Mouse (Mus musculus): Measurements from ENCODE around the gene Ifna15. TPM values are rescaled to one million over a fixed set of nuclear protein-coding genes. Genes with fewer than 3 reads are reported as not detected.

Gene Ifna15
- polyA plus RNA-seq, 1 experiment from 2014 or later = not detected

DNA sequence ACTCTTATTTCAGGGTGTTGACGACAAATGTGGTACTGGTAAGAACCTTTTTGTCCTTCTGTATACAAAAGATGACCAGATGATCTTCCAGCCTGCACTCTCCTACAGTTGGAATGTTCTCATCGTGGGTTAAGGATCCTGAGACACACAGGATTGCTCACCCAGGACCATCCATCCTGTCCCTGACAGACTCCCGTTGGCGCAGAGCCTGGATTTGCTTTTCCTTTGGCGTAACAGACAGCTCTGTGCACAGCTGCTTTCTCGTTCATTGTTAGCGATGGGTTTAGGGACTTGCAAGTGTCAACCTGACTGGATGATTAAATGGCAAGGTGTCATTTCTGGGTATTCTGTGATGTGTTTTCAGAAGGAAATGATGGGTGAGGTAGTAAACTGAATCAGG, 21.4 kb downstream of the Ifna15 start:
- 0 out of 2 replicates have a peak, but pooled peaks cover 4% of the 10 kb centered on the region for H3K4me1 ChIP-seq (ENCODE audit: control insufficient read depth, insufficient read depth, low read length)
- no peaks in the 10 kb centered on the region for H3K36me3 ChIP-seq (ENCODE audit: control insufficient read depth, insufficient read depth, low read length)
- WGBS = 35% methylated on average over 7 of the region's 7 CpGs
- no peak overlapping the region for H3K4me3 ChIP-seq (replicated peaks; ENCODE audit: low read length)
- no peak overlapping the region for H3K9ac ChIP-seq (ENCODE audit: low read length)
- H3K9me3 ChIP-seq (replicated peaks; ENCODE audit: control insufficient read depth, low read length) = no peaks in the 10 kb centered on the region
- 0 out of 2 replicates have a peak overlapping the region, but pooled peaks have one; percentile 43 for H3K27ac ChIP-seq (ENCODE audit: low read length)
- no peaks in the 10 kb centered on the region for H3K27me3 ChIP-seq (ENCODE audit: control insufficient read depth, insufficient read depth, low read length)
- no peak overlapping the region for H3K4me2 ChIP-seq (ENCODE audit: low read depth, low read length)
- peak; percentile 37; the same call in 1 of the 2 replicates for ATAC-seq (ENCODE audit: insufficient read depth, low FRiP score)

DNA sequence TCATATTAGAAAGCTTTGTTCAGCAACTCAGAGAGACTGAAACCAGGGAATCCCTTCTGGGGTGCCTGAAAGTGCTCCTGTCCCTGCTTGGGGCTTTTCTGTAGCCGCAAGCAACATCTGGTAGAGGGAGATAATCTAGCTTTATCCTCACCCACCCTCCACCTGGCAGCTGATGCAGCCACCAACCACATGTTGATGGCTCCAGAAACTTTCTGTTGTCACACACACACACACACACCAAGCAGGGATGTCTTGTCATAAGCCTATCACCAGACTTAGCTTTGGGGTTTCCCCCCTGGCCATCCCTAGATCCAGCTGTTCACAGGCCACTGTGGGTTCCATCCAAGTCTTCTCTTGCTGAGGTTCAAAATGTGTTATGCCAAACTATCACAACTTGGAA, 22.3 kb downstream of the Ifna15 start:
- H3K9me3 ChIP-seq (replicated peaks; ENCODE audit: control insufficient read depth, low read length) = no peaks in the 10 kb centered on the region
- 0 out of 2 replicates have a peak, but pooled peaks cover 4% of the 10 kb centered on the region for H3K4me1 ChIP-seq (ENCODE audit: control insufficient read depth, insufficient read depth, low read length)
- H3K36me3 ChIP-seq (ENCODE audit: control insufficient read depth, insufficient read depth, low read length) = no peaks in the 10 kb centered on the region
- H3K4me3 ChIP-seq (replicated peaks; ENCODE audit: low read length) = no peak overlapping the region
- 84% methylated on average over 1 of the region's 1 CpGs for WGBS
- no peak overlapping the region for H3K4me2 ChIP-seq (ENCODE audit: low read depth, low read length)
- H3K27me3 ChIP-seq (ENCODE audit: control insufficient read depth, insufficient read depth, low read length) = no peaks in the 10 kb centered on the region
- no peak overlapping the region for H3K27ac ChIP-seq (ENCODE audit: low read length)
- no peak overlapping the region for H3K9ac ChIP-seq (ENCODE audit: low read length)
- ATAC-seq (ENCODE audit: insufficient read depth, low FRiP score) = no peak

DNA sequence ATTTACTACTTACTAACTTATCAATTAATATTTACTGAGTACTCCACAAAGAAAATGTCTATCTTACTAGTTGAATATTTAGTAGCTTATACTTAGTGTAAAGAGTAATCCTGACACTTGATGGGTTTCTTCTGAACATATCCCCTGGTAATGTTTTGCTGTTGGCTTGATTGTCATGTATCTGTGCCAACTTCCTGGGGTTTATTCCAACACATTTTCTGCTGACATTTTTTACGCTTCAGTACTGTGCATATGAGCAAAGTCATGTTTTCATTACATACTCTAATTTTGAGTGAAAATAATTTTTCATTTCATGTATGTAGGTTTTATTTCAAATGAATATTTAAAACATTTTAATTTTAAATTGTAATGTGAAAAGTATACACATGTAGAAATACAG, 23.1 kb downstream of the Ifna15 start:
- Histone ChIP-seq H3K4me2 (ENCODE audit: low read depth, low read length) (no peak overlapping the region), H3K4me1 (ENCODE audit: control insufficient read depth, insufficient read depth, low read length) (0 out of 2 replicates have a peak, but pooled peaks cover 4% of the 10 kb centered on the region), H3K27me3 (ENCODE audit: control insufficient read depth, insufficient read depth, low read length) (no peaks in the 10 kb centered on the region), H3K27ac (ENCODE audit: low read length) (no peak overlapping the region), H3K36me3 (ENCODE audit: control insufficient read depth, insufficient read depth, low read length) (no peaks in the 10 kb centered on the region), H3K4me3 (replicated peaks; ENCODE audit: low read length) (no peak overlapping the region), H3K9ac (ENCODE audit: low read length) (no peak overlapping the region), H3K9me3 (replicated peaks; ENCODE audit: control insufficient read depth, low read length) (no peaks in the 10 kb centered on the region)
- 78% methylated on average over 1 of the region's 1 CpGs for WGBS
- no peak for ATAC-seq (ENCODE audit: insufficient read depth, low FRiP score)

- H3K4me3 ChIP-seq (replicated peaks; ENCODE audit: low read length) = no peak overlapping the region
- ATAC-seq (ENCODE audit: insufficient read depth, low FRiP score) = no peak
- H3K9ac ChIP-seq (ENCODE audit: low read length) = no peak overlapping the region
- no peaks in the 10 kb centered on the region for H3K27me3 ChIP-seq (ENCODE audit: control insufficient read depth, insufficient read depth, low read length)
- 0 out of 2 replicates have a peak, but pooled peaks cover 4% of the 10 kb centered on the region for H3K4me1 ChIP-seq (ENCODE audit: control insufficient read depth, insufficient read depth, low read length)
- H3K9me3 ChIP-seq (replicated peaks; ENCODE audit: control insufficient read depth, low read length) = no peaks in the 10 kb centered on the region
- H3K4me2 ChIP-seq (ENCODE audit: low read depth, low read length) = no peak overlapping the region
- H3K36me3 ChIP-seq (ENCODE audit: control insufficient read depth, insufficient read depth, low read length) = no peaks in the 10 kb centered on the region
- H3K27ac ChIP-seq (ENCODE audit: low read length) = no peak overlapping the region
- WGBS = 89% methylated on average over 2 of the region's 2 CpGs
Observed at GRCm38 (mm10) chr4:88533499-88533898, 24.5 kb downstream of the Ifna15 start.

DNA sequence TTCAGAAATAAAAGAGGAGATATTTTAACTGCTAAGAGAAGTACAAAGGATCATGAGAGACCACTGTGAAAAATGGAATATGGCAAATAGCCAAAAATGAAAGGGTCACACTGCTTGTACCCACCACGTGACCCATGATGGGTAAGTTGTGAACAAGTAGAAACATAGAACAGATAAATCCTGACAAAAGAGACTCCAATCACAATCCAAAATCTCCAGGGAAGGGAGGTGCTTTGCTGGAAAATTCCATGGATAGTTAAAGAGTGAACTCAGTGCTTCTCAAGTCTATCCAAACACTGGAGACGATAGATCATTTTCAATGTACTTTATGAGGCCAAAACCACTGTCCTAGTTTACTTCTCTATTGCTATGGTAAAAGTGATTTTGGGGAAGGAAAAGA, 27.2 kb downstream of the Ifna15 start:
- Histone ChIP-seq H3K9me3 (replicated peaks; ENCODE audit: control insufficient read depth, low read length) (no peaks in the 10 kb centered on the region), H3K36me3 (ENCODE audit: control insufficient read depth, insufficient read depth, low read length) (no peaks in the 10 kb centered on the region), H3K4me3 (replicated peaks; ENCODE audit: low read length) (no peak overlapping the region), H3K4me2 (ENCODE audit: low read depth, low read length) (no peak overlapping the region), H3K27ac (ENCODE audit: low read length) (no peak overlapping the region), H3K9ac (ENCODE audit: low read length) (no peak overlapping the region), H3K4me1 (ENCODE audit: control insufficient read depth, insufficient read depth, low read length) (no peaks in the 10 kb centered on the region), H3K27me3 (ENCODE audit: control insufficient read depth, insufficient read depth, low read length) (no peaks in the 10 kb centered on the region)
- 62% methylated on average over 2 of the region's 2 CpGs for WGBS
- no peak for ATAC-seq (ENCODE audit: insufficient read depth, low FRiP score)

- no peak overlapping the region for H3K4me3 ChIP-seq (replicated peaks; ENCODE audit: low read length)
- H3K27ac ChIP-seq (ENCODE audit: low read length) = no peak overlapping the region
- no peaks in the 10 kb centered on the region for H3K9me3 ChIP-seq (replicated peaks; ENCODE audit: control insufficient read depth, low read length)
- H3K4me1 ChIP-seq (ENCODE audit: control insufficient read depth, insufficient read depth, low read length) = no peaks in the 10 kb centered on the region
- H3K4me2 ChIP-seq (ENCODE audit: low read depth, low read length) = no peak overlapping the region
- no peaks in the 10 kb centered on the region for H3K27me3 ChIP-seq (ENCODE audit: control insufficient read depth, insufficient read depth, low read length)
- 70% methylated on average over 4 of the region's 4 CpGs for WGBS
- H3K9ac ChIP-seq (ENCODE audit: low read length) = no peak overlapping the region
- H3K36me3 ChIP-seq (ENCODE audit: control insufficient read depth, insufficient read depth, low read length) = no peaks in the 10 kb centered on the region
- no peak for ATAC-seq (ENCODE audit: insufficient read depth, low FRiP score)
Observed at GRCm38 (mm10) chr4:88530271-88530670, 27.8 kb downstream of the Ifna15 start.

DNA sequence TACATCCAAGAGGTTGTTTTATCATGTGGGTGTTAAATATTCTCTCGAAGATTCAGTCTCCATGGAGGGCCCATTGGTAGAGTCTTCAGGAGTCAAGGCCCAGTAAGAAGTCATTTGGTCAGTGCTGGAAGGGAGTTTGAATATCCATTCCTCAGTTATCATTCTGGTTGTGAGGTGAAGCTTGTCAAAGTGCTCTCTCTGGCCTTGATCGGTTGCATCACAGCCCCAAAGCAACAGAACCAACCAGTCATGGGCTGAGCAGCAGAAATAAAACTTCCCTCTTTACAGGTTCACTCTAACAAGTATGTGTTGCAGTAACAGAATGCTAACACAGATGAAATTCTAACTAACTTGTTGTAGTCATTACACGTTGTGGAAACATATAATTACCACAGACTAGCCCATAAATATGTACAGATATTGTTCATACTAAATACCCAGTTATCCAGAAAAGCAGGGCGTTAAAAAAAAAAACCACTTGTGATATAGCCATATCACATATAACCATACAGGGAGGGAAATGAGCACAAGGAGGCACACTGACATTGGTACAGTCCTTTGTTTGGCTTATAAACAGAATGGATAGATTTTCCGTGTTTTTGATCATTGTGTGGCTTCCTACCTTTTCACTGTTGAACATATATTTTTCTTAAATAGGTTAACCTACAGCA, 31.5 kb downstream of the Ifna15 start:
- 80% methylated on average over 5 of the region's 5 CpGs for WGBS
- no peaks in the 10 kb centered on the region for H3K4me1 ChIP-seq (ENCODE audit: control insufficient read depth, insufficient read depth, low read length)
- H3K9me3 ChIP-seq (replicated peaks; ENCODE audit: control insufficient read depth, low read length) = no peaks in the 10 kb centered on the region
- no peak overlapping the region for H3K27ac ChIP-seq (ENCODE audit: low read length)
- no peaks in the 10 kb centered on the region for H3K27me3 ChIP-seq (ENCODE audit: control insufficient read depth, insufficient read depth, low read length)
- H3K9ac ChIP-seq (ENCODE audit: low read length) = no peak overlapping the region
- no peak overlapping the region for H3K4me2 ChIP-seq (ENCODE audit: low read depth, low read length)
- no peak for ATAC-seq (ENCODE audit: insufficient read depth, low FRiP score)
- H3K36me3 ChIP-seq (ENCODE audit: control insufficient read depth, insufficient read depth, low read length) = no peaks in the 10 kb centered on the region
- no peak overlapping the region for H3K4me3 ChIP-seq (replicated peaks; ENCODE audit: low read length)

DNA sequence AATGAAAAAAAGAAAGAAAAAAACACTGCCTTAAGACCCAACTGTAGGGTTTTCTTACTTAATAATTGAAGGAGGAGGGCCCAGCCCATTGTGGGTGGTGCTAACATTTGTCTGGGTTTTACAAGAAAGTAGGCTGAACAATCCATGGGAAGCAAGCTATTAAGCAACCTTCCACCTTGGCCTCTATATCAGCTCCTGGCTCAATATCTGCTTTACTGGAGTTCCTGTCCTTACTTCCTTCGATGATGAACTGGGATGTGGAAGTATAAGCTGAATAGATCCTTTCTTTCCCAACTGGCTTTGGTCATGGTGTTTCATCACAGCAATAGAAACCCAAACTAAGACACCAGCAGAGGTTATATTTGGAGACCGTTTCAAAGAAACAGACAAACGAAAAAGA, 32.7 kb downstream of the Ifna15 start:
- no peaks in the 10 kb centered on the region for H3K9me3 ChIP-seq (replicated peaks; ENCODE audit: control insufficient read depth, low read length)
- H3K4me3 ChIP-seq (replicated peaks; ENCODE audit: low read length) = no peak overlapping the region
- 77% methylated on average over 3 of the region's 3 CpGs for WGBS
- no peaks in the 10 kb centered on the region for H3K36me3 ChIP-seq (ENCODE audit: control insufficient read depth, insufficient read depth, low read length)
- H3K27ac ChIP-seq (ENCODE audit: low read length) = no peak overlapping the region
- no peak overlapping the region for H3K9ac ChIP-seq (ENCODE audit: low read length)
- no peak for ATAC-seq (ENCODE audit: insufficient read depth, low FRiP score)
- H3K4me1 ChIP-seq (ENCODE audit: control insufficient read depth, insufficient read depth, low read length) = no peaks in the 10 kb centered on the region
- no peak overlapping the region for H3K4me2 ChIP-seq (ENCODE audit: low read depth, low read length)
- H3K27me3 ChIP-seq (ENCODE audit: control insufficient read depth, insufficient read depth, low read length) = no peaks in the 10 kb centered on the region

DNA sequence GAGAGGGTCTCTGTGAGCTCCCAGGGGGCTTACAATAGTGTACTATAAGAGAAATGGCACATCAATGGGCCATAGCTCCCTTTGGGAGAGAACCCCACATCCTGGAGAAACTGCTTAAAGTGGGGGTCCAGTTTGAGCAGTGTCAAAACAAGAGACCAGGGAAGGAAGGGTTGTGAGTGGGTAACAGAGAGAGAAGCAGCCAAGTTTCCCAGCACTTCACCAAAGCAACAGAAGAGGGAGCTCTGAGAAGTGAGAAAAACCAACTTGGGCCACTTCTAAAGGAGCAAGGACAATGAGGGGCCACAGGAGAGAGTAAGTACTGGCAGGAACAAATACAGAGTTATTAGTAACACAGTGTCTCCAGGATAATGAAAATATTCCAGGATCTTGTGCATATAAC, 34.8 kb downstream of the Ifna15 start:
- Histone ChIP-seq H3K9me3 (replicated peaks; ENCODE audit: control insufficient read depth, low read length) (no peaks in the 10 kb centered on the region), H3K27me3 (ENCODE audit: control insufficient read depth, insufficient read depth, low read length) (no peaks in the 10 kb centered on the region), H3K4me3 (replicated peaks; ENCODE audit: low read length) (no peak overlapping the region), H3K4me2 (ENCODE audit: low read depth, low read length) (no peak overlapping the region), H3K27ac (ENCODE audit: low read length) (no peak overlapping the region), H3K4me1 (ENCODE audit: control insufficient read depth, insufficient read depth, low read length) (no peaks in the 10 kb centered on the region), H3K9ac (ENCODE audit: low read length) (no peak overlapping the region), H3K36me3 (ENCODE audit: control insufficient read depth, insufficient read depth, low read length) (no peaks in the 10 kb centered on the region)
- ATAC-seq (ENCODE audit: insufficient read depth, low FRiP score) = no peak
